Mouse (Mus musculus) C3H10T1/2 (cell line): ENCODE measurements around the gene Gm15080. TPM values are rescaled to one million over a fixed set of nuclear protein-coding genes. Genes with fewer than 3 reads are reported as not detected.

Experiments used
- polyA plus RNA-seq, 2 experiments: library from polyadenylated mRNA; unstranded; fragments of >200 nt; fragmentation: generic; extraction: Trizol; gene quantifications; one replicate each; pipeline ENCODE4 v1.2.1; 2012; ENCODE audit warnings: missing spikeins in 2 of 2

The Gm15080 gene
- under 1 TPM in 1 of 2 experiments, not detected in 1; 0.06 TPM for polyA plus RNA-seq

DNA sequence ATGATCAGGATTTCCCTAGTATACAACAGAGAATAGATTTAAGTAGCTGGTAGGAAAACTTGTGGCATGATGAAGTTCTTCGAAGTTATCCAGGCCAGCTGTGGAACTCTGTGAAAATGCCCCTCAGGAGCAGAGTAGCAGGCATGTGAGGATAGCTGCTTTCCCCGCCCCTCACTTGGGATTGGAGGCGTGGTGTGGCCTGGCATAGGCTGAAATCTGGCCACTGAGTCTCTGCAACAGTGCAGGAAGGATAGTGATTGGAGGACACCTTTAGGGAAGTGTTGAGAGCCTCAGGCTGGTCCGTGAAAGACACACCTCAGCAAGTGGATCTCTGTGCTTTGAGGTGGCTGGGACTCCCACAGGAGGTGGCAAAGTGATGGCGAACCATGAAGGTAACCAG lies at the start of gene Gm15080:
Gene Gm15080 (plus strand): TSS at position 301 of the 400 bp plus-strand sequence.

Other genes starting within 250 kb of the Gm15080 start
- under 1 TPM; 0.07 to 0.71 TPM for gene Gm15128, start 227.0 kb upstream of the Gm15080 start, polyA plus RNA-seq
- gene Gm15107, start 187.7 kb downstream of the Gm15080 start, polyA plus RNA-seq = under 1 TPM in 1 of 2 experiments, not detected in 1; 0.08 TPM